Mouse (Mus musculus): ENCODE measurements around the gene Zfp207.

DNA sequence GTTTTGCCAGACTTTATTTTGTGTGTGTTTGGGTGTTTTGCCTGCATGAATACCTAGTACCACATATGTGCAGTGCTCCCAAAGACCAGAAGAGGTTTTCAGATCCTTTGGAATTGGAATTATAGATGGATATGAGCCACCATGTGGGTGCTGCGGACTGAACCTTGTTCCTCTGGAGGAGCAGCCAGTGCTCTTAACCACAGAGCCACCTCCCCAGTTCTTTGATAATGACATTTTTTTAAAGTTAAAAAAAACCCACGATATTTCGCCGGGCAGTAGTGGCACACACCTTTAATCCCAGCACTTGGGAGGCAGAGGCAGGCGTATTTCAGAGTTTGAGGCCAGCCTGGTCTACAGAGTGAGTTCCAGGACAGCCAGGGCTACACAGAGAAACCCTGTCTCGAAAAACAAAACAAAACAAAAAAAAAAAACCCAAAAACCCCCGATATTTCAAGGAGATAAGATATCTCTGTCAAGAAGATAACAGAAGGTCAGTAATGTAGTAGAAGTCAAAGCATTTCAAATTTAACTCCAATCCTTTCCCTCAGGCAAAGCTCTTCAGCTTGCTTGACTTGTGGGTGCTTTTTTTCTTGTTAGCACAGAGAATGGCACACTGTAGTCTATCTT lies 38.5 kb downstream of the Zfp207 start:
- TF ChIP-seq CTCF (IDR thresholded peaks at IDR 0.05; ENCODE audit: low read depth) (no peak), EP300 (IDR thresholded peaks at IDR 0.05; ENCODE audit: low read depth) (no peak)

Measured in liver, embryonic 14.5 days (tissue).